Mouse (Mus musculus) small intestine, adult 2 months (tissue): ENCODE results near the gene Aldh16a1. TPM values are rescaled to one million over a fixed set of nuclear protein-coding genes. Genes with fewer than 3 reads are reported as not detected.

Experiments used
- H3K27ac ChIP-seq: fragments of 200-500 bp; 2 replicates; pipeline ENCODE4 v1.5.1; 2012; ENCODE audit warnings: low read depth, low read length, control low read depth, inconsistent platforms; ENCODE audit not compliant: insufficient read depth
- H3K27me3 ChIP-seq: fragments of 200-500 bp; 2 replicates; pipeline ENCODE4 v1.6.1; 2012; ENCODE audit warnings: mild to moderate bottlenecking, moderate library complexity, low read length, inconsistent platforms; ENCODE audit not compliant: control insufficient read depth, insufficient read depth
- H3K36me3 ChIP-seq: fragments of 200-500 bp; 2 replicates; pipeline ENCODE4 v1.6.1; 2012; ENCODE audit warnings: mild to moderate bottlenecking, low read length, control low read depth, inconsistent platforms; ENCODE audit not compliant: control insufficient read depth, insufficient read depth
- H3K4me1 ChIP-seq: fragments of 200-500 bp; 2 replicates; pipeline ENCODE4 v1.6.1; 2012; ENCODE audit warnings: low read length, inconsistent platforms, mixed read lengths; ENCODE audit not compliant: control insufficient read depth, insufficient read depth, insufficient read length
- H3K4me3 ChIP-seq: fragments of 200-500 bp; 2 replicates; pipeline ENCODE4 v1.5.1; 2012; ENCODE audit warnings: low read depth, mild to moderate bottlenecking, control low read depth, inconsistent platforms, low read length, moderate library complexity
- CTCF ChIP-seq: fragments of 200-500 bp; IDR thresholded peaks from 2 replicates; pipeline ENCODE4 v1.5.1; 2012; ENCODE audit warnings: low read depth, mild to moderate bottlenecking, control low read depth, inconsistent platforms, low read length, moderate library complexity, mixed read lengths; ENCODE audit not compliant: insufficient replicate concordance, insufficient read length; ENCODE audit errors: extremely low read depth
- POLR2A ChIP-seq: fragments of 200-500 bp; IDR thresholded peaks from 2 replicates; pipeline ENCODE4 v1.6.1; 2012; ENCODE audit warnings: low read depth, mild to moderate bottlenecking, control low read depth, inconsistent platforms, low read length, moderate library complexity
- WGBS: fragments of 180-500 bp; shearing (Covaris S2); methylation state at CpG from one replicate; pipeline ENCODE4 v1.1.7; 2018; 5-methylcytosine and 5-hydroxymethylcytosine counted together
- polyA plus RNA-seq: library from polyadenylated mRNA; depleted of rRNA; stranded (reverse); fragments of >200 nt; gene quantifications from 2 replicates; pipeline ENCODE4 v1.2.3, GENCODE M21; 2012

The Aldh16a1 gene
- polyA plus RNA-seq, 1 experiment: 253 TPM

GRCm38 (mm10) chr7:45134544-45135026 lies 19.8 kb downstream of the Aldh16a1 start:
- TF ChIP-seq POLR2A (0 out of 2 replicates have a peak, but pooled peaks have one; percentile 34), CTCF (no peak)
- H3K27ac ChIP-seq: no peak overlapping the region
- H3K36me3 ChIP-seq: no peaks in the 10 kb centered on the region
- H3K4me3 ChIP-seq: peak overlapping the region; percentile 12
- no peaks in the 10 kb centered on the region for H3K27me3 ChIP-seq
- 29% methylated on average over 12 of the region's 12 CpGs for WGBS
- 0 out of 2 replicates have a peak, but pooled peaks cover 4% of the 10 kb centered on the region for H3K4me1 ChIP-seq

GRCm38 (mm10) chr7:45133446-45134159 lies 20.8 kb downstream of the Aldh16a1 start:
- H3K27ac ChIP-seq: no peak overlapping the region
- TF ChIP-seq CTCF (peak; percentile 28; the same call in 1 of the 2 replicates), POLR2A (no peak)
- no peak overlapping the region for H3K4me3 ChIP-seq
- H3K36me3 ChIP-seq: no peaks in the 10 kb centered on the region
- WGBS: 87% methylated on average over 8 of the region's 8 CpGs
- 0 out of 2 replicates have a peak, but pooled peaks cover 4% of the 10 kb centered on the region for H3K4me1 ChIP-seq
- no peaks in the 10 kb centered on the region for H3K27me3 ChIP-seq

- Histone ChIP-seq H3K27me3 (no peaks in the 10 kb centered on the region), H3K4me3 (no peak overlapping the region), H3K36me3 (peaks cover 5% of the 10 kb centered on the region), H3K27ac (no peak overlapping the region), H3K4me1 (0 out of 2 replicates have a peak, but pooled peaks cover 4% of the 10 kb centered on the region)
- 92% methylated on average over 11 of the region's 11 CpGs for WGBS
- TF ChIP-seq CTCF: no peak
- TF ChIP-seq POLR2A: no peak
Measured at GRCm38 (mm10) chr7:45131850-45132249, 22.5 kb downstream of the Aldh16a1 start.

GRCm38 (mm10) chr7:45129776-45130512 lies 24.4 kb downstream of the Aldh16a1 start:
- 74% methylated on average over 15 of the region's 15 CpGs for WGBS

DNA sequence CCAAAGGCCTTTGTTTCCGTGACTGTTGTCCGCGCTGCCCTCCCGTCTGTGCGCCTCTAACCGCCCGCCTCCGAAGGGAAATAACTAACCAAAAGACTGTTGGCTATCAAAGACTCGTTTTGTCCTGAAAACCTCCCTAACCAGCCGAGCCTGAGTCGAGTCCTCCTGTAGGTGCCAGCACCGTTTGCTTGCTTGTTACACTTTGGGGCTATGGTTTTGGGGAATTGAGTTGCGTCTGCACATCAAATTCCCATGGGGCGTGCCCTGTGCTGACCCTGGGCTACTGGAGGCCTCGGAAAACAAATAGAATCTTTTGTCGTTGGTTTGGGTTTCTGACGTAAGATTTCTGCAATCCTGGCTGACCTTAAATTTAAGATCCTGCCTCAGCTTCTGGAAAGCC lies 25.1 kb downstream of the Aldh16a1 start:
- Histone ChIP-seq H3K27me3 (no peaks in the 10 kb centered on the region), H3K4me3 (peak overlapping the region; percentile 72), H3K27ac (peak overlapping the region; percentile 74), H3K4me1 (peaks cover 2% of the 10 kb centered on the region; the same call in 1 of the 2 replicates), H3K36me3 (peaks cover 23% of the 10 kb centered on the region)
- WGBS: 1% methylated on average over 17 of the region's 17 CpGs
- TF ChIP-seq CTCF (no peak), POLR2A (peak; percentile 8; the same call in 1 of the 2 replicates)

More at GRCm38 (mm10) chr7:45129776-45130512, 24.4 kb downstream of the Aldh16a1 start:
- H3K27me3 ChIP-seq: no peaks in the 10 kb centered on the region
- TF ChIP-seq CTCF: no peak
- no peak for TF ChIP-seq POLR2A
- H3K36me3 ChIP-seq: peaks cover 23% of the 10 kb centered on the region
- no peak overlapping the region for H3K4me3 ChIP-seq
- no peaks in the 10 kb centered on the region; the same call in 1 of the 2 replicates for H3K4me1 ChIP-seq
- H3K27ac ChIP-seq: 0 out of 2 replicates have a peak overlapping the region, but pooled peaks have one; percentile 74

DNA sequence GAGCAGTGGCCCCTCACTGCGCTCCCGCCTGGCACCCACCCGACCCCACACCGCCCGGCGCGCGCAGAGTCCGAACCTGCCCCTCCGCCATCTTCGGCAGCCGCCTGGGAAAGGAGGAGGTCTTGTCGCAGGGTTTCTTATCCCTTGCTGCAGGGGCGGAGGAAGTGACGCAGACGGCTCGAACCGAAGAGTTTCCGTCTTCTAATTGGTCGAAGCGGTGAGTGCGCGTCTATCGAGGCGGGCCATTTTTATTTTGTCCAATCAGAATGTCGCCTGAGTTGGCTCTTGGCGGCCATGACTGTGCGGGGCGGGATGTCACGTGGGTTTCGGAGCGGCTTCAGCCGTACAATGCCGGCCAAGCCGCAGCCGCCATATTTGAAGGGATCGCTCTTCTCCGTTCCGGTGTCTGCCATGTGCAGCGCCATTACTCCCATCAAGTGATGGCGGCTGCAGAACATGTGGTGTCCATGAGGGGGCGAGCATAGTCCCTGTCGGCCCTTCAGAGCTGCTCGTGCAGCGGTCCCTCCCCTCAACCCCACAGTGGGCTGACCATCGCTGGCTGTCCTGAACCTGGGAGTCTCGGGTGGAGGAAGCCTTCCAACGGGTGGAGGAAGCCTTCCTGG lies 25.6 kb downstream of the Aldh16a1 start, which contains the start of gene Rpl13a:
TSS of gene Rpl13a (minus strand) at position 138 of the 623 bp plus-strand sequence.
- under 1% methylated on average over 48 of the region's 48 CpGs for WGBS
- TF ChIP-seq CTCF (peak; percentile 77), POLR2A (peak; percentile 87)
- H3K27ac ChIP-seq: peak within 1 kb of the TSS; percentile 74
- no peaks in the 10 kb centered on the region for H3K27me3 ChIP-seq
- peaks cover 23% of the 10 kb centered on the region for H3K36me3 ChIP-seq
- peaks cover 2% of the 10 kb centered on the region; the same call in 1 of the 2 replicates for H3K4me1 ChIP-seq
- H3K4me3 ChIP-seq: peak within 1 kb of the TSS; percentile 80
